Mouse (Mus musculus) embryonic facial prominence, embryonic 12.5 days (tissue): ENCODE results near the gene Myo15. TPM values are rescaled to one million over a fixed set of nuclear protein-coding genes. Genes with fewer than 3 reads are reported as not detected.
"Not testable (repeated sequence)": the region's sequence is repeated elsewhere in the genome, so short reads cannot be mapped to it uniquely, and the experiment has no call there.

ENCODE experiments used
- ATAC-seq: fragments of 200-750 bp; cut with Nextera tagmentation; 2 replicates; pipeline ENCODE4 v1.8.0; 2017; ENCODE audit not compliant: insufficient number of reproducible peaks, insufficient read depth, low FRiP score, low TSS enrichment
- H3K27ac ChIP-seq: fragments of 300-500 bp; sonication (generic); 2 replicates; pipeline ENCODE4 v1.5.1; 2016; ENCODE audit warnings: mild to moderate bottlenecking
- H3K27me3 ChIP-seq: fragments of 300-500 bp; sonication (generic); 2 replicates; pipeline ENCODE4 v1.6.1; 2016; ENCODE audit warnings: mild to moderate bottlenecking, moderate library complexity
- H3K36me3 ChIP-seq: fragments of 300-500 bp; sonication (generic); 2 replicates; pipeline ENCODE4 v1.6.1; 2016; ENCODE audit warnings: mild to moderate bottlenecking
- H3K4me1 ChIP-seq: fragments of 300-500 bp; sonication (generic); 2 replicates; pipeline ENCODE4 v1.6.1; 2016
- H3K4me2 ChIP-seq: fragments of 300-500 bp; sonication (generic); replicated peaks from 2 replicates; pipeline ENCODE4 v1.6.1; 2016; ENCODE audit warnings: mild to moderate bottlenecking, moderate library complexity
- H3K4me3 ChIP-seq: fragments of 300-500 bp; sonication (generic); 2 replicates; pipeline ENCODE4 v1.5.1; 2016; ENCODE audit warnings: mild to moderate bottlenecking
- H3K9ac ChIP-seq: fragments of 300-500 bp; sonication (generic); 2 replicates; pipeline ENCODE4 v1.6.1; 2016; ENCODE audit warnings: mild to moderate bottlenecking, moderate library complexity
- H3K9me3 ChIP-seq: fragments of 300-500 bp; sonication (generic); 2 replicates; pipeline ENCODE4 v1.6.1; 2016; ENCODE audit warnings: mild to moderate bottlenecking, moderate library complexity
- WGBS: fragments of 180-500 bp; shearing (Covaris S2); methylation state at CpG from one replicate; pipeline ENCODE4 v1.1.7; 2016; 5-methylcytosine and 5-hydroxymethylcytosine counted together
- polyA plus RNA-seq: library from polyadenylated mRNA; unstranded; fragments of >200 nt; fragmentation: Nextera tagmentation; extraction: Ambion mirVana; gene quantifications from 2 replicates; pipeline ENCODE4 v1.2.1, GENCODE M21; 2016

Myo15 gene
- polyA plus RNA-seq, 1 experiment from 2014 or later: 0.63 TPM

GRCm38 (mm10) chr11:60557675-60558074 is 88.5 kb downstream of the Myo15 start:
- WGBS: 92% methylated on average over 3 of the region's 3 CpGs

GRCm38 (mm10) chr11:60559342-60559741 is 90.2 kb downstream of the Myo15 start:
- Histone ChIP-seq H3K9me3 (no peaks in the 10 kb centered on the region), H3K4me3 (no peak overlapping the region), H3K27me3 (no peaks in the 10 kb centered on the region), H3K9ac (no peak overlapping the region), H3K27ac (no peak overlapping the region), H3K4me2 (no peak overlapping the region), H3K4me1 (no peaks in the 10 kb centered on the region), H3K36me3 (peaks cover 34% of the 10 kb centered on the region)
- no peak for ATAC-seq
- WGBS: 24% methylated on average over 3 of the region's 3 CpGs

More at GRCm38 (mm10) chr11:60557675-60558074, 88.5 kb downstream of the Myo15 start:
- Histone ChIP-seq H3K27me3 (no peaks in the 10 kb centered on the region), H3K9me3 (no peaks in the 10 kb centered on the region), H3K4me3 (no peak overlapping the region), H3K27ac (no peak overlapping the region), H3K9ac (no peak overlapping the region), H3K36me3 (peaks cover 50% of the 10 kb centered on the region), H3K4me1 (no peaks in the 10 kb centered on the region), H3K4me2 (no peak overlapping the region)
- no peak for ATAC-seq

- H3K36me3 ChIP-seq, H3K4me1 ChIP-seq, H3K27ac ChIP-seq, H3K4me3 ChIP-seq, H3K9ac ChIP-seq, H3K4me2 ChIP-seq, H3K27me3 ChIP-seq, ATAC-seq, H3K9me3 ChIP-seq: not testable (repeated sequence)
- WGBS: 66% methylated on average over 11 of the region's 12 CpGs
Measured at GRCm38 (mm10) chr11:60574006-60574405, 104.9 kb downstream of the Myo15 start.

Other genes starting within 250 kb of the Myo15 start
- 54.8 and 56.6 TPM in 2 replicates for gene Srebf1, start 246.8 kb upstream of the Myo15 start, polyA plus RNA-seq
- 28.4 and 28.7 TPM in 2 replicates for gene Tom1l2, start 116.4 kb upstream of the Myo15 start, polyA plus RNA-seq
- gene Drc3, start 116.0 kb upstream of the Myo15 start, polyA plus RNA-seq: 2.0 and 2.3 TPM in 2 replicates
- 28.0 and 28.9 TPM in 2 replicates for gene Gid4, start 52.2 kb upstream of the Myo15 start, polyA plus RNA-seq
- gene Atpaf2, start 50.9 kb upstream of the Myo15 start, polyA plus RNA-seq: 48.8 and 51.9 TPM in 2 replicates
- 118 and 122 TPM in 2 replicates for gene Drg2, start 14.7 kb upstream of the Myo15 start, polyA plus RNA-seq
- 36.1 and 37.8 TPM in 2 replicates for gene Alkbh5, start 67.0 kb downstream of the Myo15 start, polyA plus RNA-seq
- 105 and 110 TPM in 2 replicates for gene Llgl1, start 230.4 kb downstream of the Myo15 start, polyA plus RNA-seq